Mouse (Mus musculus) embryonic facial prominence, embryonic 13.5 days (tissue): ENCODE results near the gene Gpc5. TPM values are rescaled to one million over a fixed set of nuclear protein-coding genes. Genes with fewer than 3 reads are reported as not detected.

Experiments used
- ATAC-seq: fragments of 200-750 bp; cut with Nextera tagmentation; 2 replicates; pipeline ENCODE4 v1.8.0; 2017; ENCODE audit warnings: low read depth; ENCODE audit not compliant: insufficient number of reproducible peaks, insufficient read depth, low FRiP score, low TSS enrichment
- H3K27ac ChIP-seq: fragments of 300-500 bp; sonication (generic); 2 replicates; pipeline ENCODE4 v1.5.1; 2015; ENCODE audit warnings: moderate library complexity, mild to moderate bottlenecking, inconsistent platforms
- H3K27me3 ChIP-seq: fragments of 300-500 bp; sonication (generic); 2 replicates; pipeline ENCODE4 v1.6.1; 2015; ENCODE audit warnings: mild to moderate bottlenecking, inconsistent platforms
- H3K36me3 ChIP-seq: fragments of 300-500 bp; sonication (generic); 2 replicates; pipeline ENCODE4 v1.6.1; 2015; ENCODE audit warnings: mild to moderate bottlenecking, inconsistent platforms
- H3K4me1 ChIP-seq: fragments of 300-500 bp; sonication (generic); 2 replicates; pipeline ENCODE4 v1.6.1; 2015; ENCODE audit warnings: inconsistent platforms
- H3K4me2 ChIP-seq: fragments of 300-500 bp; sonication (generic); 2 replicates; pipeline ENCODE4 v1.6.1; 2015; ENCODE audit warnings: moderate library complexity, mild to moderate bottlenecking, inconsistent platforms
- H3K4me3 ChIP-seq: fragments of 300-500 bp; sonication (generic); 2 replicates; pipeline ENCODE4 v1.5.1; 2015; ENCODE audit warnings: mild to moderate bottlenecking, inconsistent platforms
- H3K9ac ChIP-seq: fragments of 300-500 bp; sonication (generic); 2 replicates; pipeline ENCODE4 v1.6.1; 2015; ENCODE audit warnings: mild to moderate bottlenecking, inconsistent platforms
- H3K9me3 ChIP-seq: fragments of 300-500 bp; sonication (generic); 2 replicates; pipeline ENCODE4 v1.6.1; 2016; ENCODE audit warnings: inconsistent platforms
- WGBS: fragments of 180-500 bp; shearing (Covaris S2); methylation state at CpG from one replicate; pipeline ENCODE4 v1.1.7; 2015; ENCODE audit warnings: mixed read lengths; 5-methylcytosine and 5-hydroxymethylcytosine counted together
- polyA plus RNA-seq: library from polyadenylated mRNA; unstranded; fragments of >200 nt; fragmentation: Nextera tagmentation; extraction: Ambion mirVana; gene quantifications from 2 replicates; pipeline ENCODE4 v1.2.1, GENCODE M21; 2015

Gene Gpc5
- polyA plus RNA-seq, 1 experiment from 2014 or later: 1.5 TPM

DNA sequence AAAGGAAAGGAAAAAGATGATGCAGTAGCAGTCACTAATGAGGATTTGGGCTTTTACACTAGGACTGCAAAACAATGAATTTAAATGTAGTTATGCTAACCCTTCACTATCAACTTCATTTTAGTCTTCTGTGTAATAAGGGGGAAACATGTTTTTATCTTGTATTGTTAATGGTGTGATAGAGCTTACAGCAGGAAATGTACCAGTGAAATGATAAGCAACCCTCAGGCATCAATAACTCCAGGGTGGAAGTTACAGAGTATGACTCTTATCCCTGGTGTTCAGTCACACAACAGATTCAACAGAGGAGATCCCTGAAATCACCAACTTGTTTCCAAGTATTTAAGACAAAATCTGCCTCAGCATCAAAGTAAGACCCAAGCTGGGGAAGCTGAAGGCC lies 1120.0 kb downstream of the Gpc5 start:
- Histone ChIP-seq H3K4me2 (no peak overlapping the region), H3K9ac (no peak overlapping the region), H3K27me3 (no peaks in the 10 kb centered on the region), H3K36me3 (no peaks in the 10 kb centered on the region), H3K27ac (no peak overlapping the region), H3K4me1 (no peaks in the 10 kb centered on the region; the same call in 1 of the 2 replicates), H3K9me3 (no peaks in the 10 kb centered on the region), H3K4me3 (no peak overlapping the region)
- ATAC-seq: no peak

DNA sequence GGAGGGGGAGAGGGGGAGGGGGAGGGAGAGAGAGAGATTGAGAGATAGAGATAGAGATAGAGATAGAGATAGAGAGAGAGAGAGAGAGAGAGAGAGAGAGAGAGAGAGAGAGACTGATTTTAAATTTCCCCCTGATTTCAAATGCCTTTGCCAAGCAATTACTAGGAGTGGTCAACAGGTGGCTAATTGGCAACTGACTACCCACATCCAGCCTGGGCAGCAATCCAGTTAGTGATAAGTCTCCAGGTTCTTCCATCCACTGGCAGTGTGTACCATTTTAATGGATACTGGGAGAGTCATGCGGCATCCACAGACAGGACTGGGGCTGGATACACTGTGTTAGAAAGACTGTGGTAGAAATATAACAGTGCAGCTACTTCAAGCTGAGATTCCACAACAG lies 1166.1 kb downstream of the Gpc5 start:
- Histone ChIP-seq H3K27ac (no peak overlapping the region), H3K36me3 (no peaks in the 10 kb centered on the region), H3K9ac (no peak overlapping the region), H3K4me1 (no peaks in the 10 kb centered on the region), H3K9me3 (no peaks in the 10 kb centered on the region), H3K27me3 (no peaks in the 10 kb centered on the region), H3K4me3 (no peak overlapping the region), H3K4me2 (no peak overlapping the region)
- WGBS: 91% methylated on average over 1 of the region's 1 CpGs
- no peak for ATAC-seq

DNA sequence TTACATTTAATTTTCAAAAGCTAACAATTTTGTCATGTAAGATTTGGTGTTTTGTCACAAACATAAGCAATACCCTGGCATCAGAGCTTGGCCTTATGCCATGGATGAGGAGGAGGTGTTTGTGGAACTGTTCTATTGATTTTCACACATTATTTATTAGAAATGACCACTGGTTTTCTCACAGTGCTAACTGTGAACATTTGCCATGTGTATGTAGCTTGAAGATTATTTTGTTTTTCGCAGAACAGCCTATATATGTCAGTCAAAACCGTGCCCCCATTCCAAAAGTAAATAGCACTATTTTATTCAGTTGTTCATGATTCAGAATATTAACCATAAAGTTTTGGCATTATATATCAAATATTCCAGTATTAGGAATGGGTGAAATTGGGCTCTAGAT lies 1216.5 kb downstream of the Gpc5 start:
- Histone ChIP-seq H3K4me2 (no peak overlapping the region), H3K4me1 (no peaks in the 10 kb centered on the region), H3K9me3 (no peaks in the 10 kb centered on the region), H3K4me3 (no peak overlapping the region), H3K36me3 (no peaks in the 10 kb centered on the region), H3K27me3 (no peaks in the 10 kb centered on the region), H3K27ac (no peak overlapping the region), H3K9ac (no peak overlapping the region)
- 85% methylated on average over 2 of the region's 2 CpGs for WGBS
- ATAC-seq: no peak

DNA sequence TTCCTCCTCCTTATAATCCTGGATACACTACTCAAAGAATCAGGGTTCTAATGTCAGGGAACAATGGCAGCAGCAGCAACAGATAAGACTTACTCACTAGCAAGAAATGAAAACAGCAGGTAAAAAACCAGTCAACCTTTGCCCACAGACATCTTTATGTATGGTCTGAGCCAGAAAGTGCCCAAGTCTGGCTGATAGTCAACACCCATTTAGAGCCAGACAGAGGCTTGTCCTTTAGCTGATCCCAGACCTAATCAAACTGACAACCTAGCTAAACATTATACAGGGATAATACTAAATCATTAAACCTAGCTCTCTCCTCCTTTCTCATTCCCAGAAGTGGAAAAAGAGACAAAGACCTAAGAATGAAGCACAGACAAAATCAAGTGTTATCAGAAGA lies 1225.5 kb downstream of the Gpc5 start:
- Histone ChIP-seq H3K27ac (no peak overlapping the region), H3K4me1 (no peaks in the 10 kb centered on the region), H3K9ac (no peak overlapping the region), H3K4me2 (no peak overlapping the region), H3K36me3 (no peaks in the 10 kb centered on the region), H3K9me3 (no peaks in the 10 kb centered on the region), H3K4me3 (no peak overlapping the region), H3K27me3 (no peaks in the 10 kb centered on the region)
- ATAC-seq: no peak

DNA sequence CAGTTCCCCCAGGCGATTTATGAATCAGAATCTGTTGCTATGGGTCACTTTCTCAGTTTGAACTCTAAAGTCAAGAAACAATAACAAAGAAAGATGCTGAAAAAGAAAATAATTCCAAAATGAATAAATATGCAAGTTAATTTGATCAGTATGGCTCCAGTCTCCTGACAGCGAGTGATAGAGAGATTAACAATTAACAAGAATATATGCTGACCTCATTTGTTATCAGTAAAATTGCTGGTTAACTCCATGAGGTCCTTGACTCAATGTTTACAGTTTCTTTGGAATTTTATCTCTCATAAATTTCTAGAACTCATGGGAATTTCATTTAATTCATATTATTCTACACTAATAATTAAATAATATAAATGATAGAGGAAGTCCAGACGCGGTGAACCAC lies 1244.2 kb downstream of the Gpc5 start:
- Histone ChIP-seq H3K36me3 (no peaks in the 10 kb centered on the region), H3K4me1 (no peaks in the 10 kb centered on the region), H3K4me2 (no peak overlapping the region), H3K4me3 (no peak overlapping the region), H3K9ac (no peak overlapping the region), H3K9me3 (no peaks in the 10 kb centered on the region), H3K27me3 (no peaks in the 10 kb centered on the region), H3K27ac (no peak overlapping the region)
- WGBS: 79% methylated on average over 4 of the region's 4 CpGs
- no peak for ATAC-seq

DNA sequence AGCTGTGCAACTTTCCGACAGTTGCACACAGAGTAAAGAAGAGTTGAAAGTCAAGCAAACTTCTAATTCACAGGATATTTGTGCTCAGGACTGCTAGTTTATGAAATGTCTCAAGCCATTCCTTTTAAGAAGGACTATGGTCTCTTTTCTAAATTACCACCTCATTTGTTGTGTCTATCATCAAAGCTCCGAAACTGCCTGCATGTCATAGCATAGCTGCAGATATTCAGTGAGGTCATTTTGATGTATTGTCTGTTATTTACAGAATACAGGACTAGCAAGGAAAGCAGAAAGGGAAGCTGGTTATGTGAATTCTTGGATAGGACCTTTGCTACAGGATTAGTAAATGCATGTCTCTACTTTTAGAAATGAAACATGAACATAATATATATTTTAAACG lies 1246.4 kb downstream of the Gpc5 start:
- Histone ChIP-seq H3K4me2 (no peak overlapping the region), H3K27ac (no peak overlapping the region), H3K9me3 (no peaks in the 10 kb centered on the region), H3K27me3 (no peaks in the 10 kb centered on the region), H3K4me3 (no peak overlapping the region), H3K36me3 (no peaks in the 10 kb centered on the region), H3K9ac (no peak overlapping the region), H3K4me1 (no peaks in the 10 kb centered on the region)
- 85% methylated on average over 3 of the region's 3 CpGs for WGBS
- ATAC-seq: no peak

DNA sequence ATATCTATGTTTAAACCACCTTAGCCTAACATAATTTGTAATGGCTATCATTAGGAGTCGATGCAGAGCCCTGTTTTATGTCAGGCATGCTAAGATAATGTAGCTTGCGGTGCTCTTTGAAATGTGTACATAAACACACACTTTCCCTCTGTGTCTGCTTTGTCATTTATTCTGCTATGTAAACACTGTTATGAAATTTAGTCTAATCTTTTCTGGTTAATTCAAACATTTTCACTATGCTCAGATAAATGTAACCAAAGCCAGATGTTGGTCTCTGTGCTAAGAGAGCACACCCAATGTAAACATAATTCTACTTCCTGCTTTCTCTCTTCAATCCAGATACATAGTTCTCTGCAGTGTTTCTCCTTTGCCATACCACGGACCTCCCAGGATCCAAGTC lies 1256.5 kb downstream of the Gpc5 start:
- Histone ChIP-seq H3K4me3 (no peak overlapping the region), H3K4me2 (no peak overlapping the region)

DNA sequence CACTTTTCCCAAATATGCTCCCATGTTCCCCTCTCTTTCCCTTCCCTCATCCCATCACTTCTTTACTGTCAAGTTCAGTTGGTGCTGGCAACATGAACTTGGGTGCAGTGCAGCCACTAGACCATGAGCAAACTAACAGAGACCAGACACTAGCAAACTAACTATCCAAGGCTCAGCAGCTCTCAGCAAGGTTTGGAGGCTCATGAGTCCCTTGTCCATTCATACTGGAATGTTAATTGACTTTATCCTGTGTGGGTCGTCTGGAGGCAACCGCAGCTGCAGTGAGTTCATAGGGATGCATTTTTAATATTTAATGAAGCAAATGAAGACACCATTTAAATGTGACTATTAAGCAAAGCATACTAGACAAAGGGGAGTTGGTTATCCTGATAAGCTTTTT lies 1292.6 kb downstream of the Gpc5 start:
- Histone ChIP-seq H3K36me3 (no peaks in the 10 kb centered on the region), H3K9ac (no peak overlapping the region), H3K4me3 (no peak overlapping the region), H3K27me3 (no peaks in the 10 kb centered on the region), H3K9me3 (no peaks in the 10 kb centered on the region), H3K27ac (no peak overlapping the region), H3K4me1 (no peaks in the 10 kb centered on the region), H3K4me2 (no peak overlapping the region)
- 50% methylated on average over 2 of the region's 2 CpGs for WGBS
- ATAC-seq: no peak

More for the DNA sequence above, 1256.5 kb downstream of the Gpc5 start:
- no peaks in the 10 kb centered on the region for H3K27me3 ChIP-seq
- H3K27ac ChIP-seq: no peak overlapping the region
- 41% methylated on average over 3 of the region's 3 CpGs for WGBS
- H3K4me1 ChIP-seq: peaks cover 8% of the 10 kb centered on the region; the same call in 1 of the 2 replicates
- no peaks in the 10 kb centered on the region for H3K9me3 ChIP-seq
- no peak for ATAC-seq
- no peaks in the 10 kb centered on the region for H3K36me3 ChIP-seq
- no peak overlapping the region for H3K9ac ChIP-seq

DNA sequence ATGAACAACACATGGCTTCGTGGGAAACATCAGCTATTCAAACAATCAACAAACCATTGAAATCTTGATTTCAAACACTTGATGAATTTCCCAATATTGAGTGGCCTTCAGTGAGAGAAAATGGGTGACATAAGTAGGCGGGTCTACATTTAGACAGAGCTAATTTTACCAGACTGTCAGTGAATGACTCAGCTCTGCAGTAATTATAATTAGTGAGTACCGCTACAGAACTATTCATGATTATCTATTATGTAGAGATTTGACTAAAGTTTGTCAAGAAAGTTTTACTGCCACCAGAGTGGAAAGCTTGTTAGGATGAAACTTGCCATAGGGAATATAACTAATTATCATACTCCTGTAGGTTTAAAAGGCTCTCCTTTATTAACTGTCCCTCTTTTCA lies 1323.5 kb downstream of the Gpc5 start:
- Histone ChIP-seq H3K27ac (no peak overlapping the region), H3K36me3 (no peaks in the 10 kb centered on the region), H3K4me3 (no peak overlapping the region), H3K9me3 (no peaks in the 10 kb centered on the region), H3K9ac (no peak overlapping the region), H3K27me3 (no peaks in the 10 kb centered on the region), H3K4me1 (no peaks in the 10 kb centered on the region), H3K4me2 (no peak overlapping the region)
- 78% methylated on average over 3 of the region's 3 CpGs for WGBS
- no peak for ATAC-seq

DNA sequence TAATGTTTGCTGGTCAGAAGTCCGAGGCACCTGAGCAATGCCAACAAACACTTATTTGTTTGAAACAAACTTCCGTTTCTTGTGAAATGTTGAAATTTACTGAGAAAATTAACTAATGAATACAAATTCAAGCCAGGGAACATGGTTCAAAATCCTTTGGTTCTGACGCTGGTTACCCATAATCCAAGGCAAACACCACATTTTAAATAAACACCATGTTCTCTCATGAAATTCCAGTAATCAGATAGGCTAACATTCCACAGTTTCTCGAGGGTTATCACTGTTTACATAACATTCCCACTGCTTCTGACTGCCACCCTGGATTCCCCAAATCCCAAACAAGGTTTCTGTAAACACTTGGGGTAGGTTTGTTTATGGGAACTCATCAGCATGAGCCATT lies 1356.2 kb downstream of the Gpc5 start:
- WGBS: 50% methylated on average over 4 of the region's 4 CpGs
- Histone ChIP-seq H3K4me2 (no peak overlapping the region), H3K36me3 (no peaks in the 10 kb centered on the region), H3K9ac (no peak overlapping the region), H3K4me3 (no peak overlapping the region), H3K4me1 (no peaks in the 10 kb centered on the region), H3K27ac (no peak overlapping the region), H3K27me3 (no peaks in the 10 kb centered on the region), H3K9me3 (no peaks in the 10 kb centered on the region)
- no peak for ATAC-seq

DNA sequence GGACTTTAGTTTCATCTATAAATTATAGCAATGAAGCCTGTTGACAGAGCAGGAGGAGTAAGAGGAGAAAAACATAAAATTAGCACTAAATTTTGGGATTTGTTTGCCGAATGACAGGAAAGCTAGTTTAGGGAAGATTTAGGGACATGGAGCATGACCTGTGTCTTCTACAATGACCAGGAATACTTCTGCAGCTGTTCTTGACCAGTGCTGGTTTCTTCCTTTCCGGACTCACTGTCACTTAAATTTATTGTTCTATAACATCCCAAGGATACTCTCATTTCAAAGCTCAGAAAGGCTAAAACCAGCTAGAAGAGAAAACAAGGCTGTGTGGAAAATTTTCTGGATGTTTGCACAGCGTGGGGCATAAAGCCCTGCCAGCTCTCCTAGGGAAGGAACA lies 1361.3 kb downstream of the Gpc5 start:
- Histone ChIP-seq H3K4me1 (no peaks in the 10 kb centered on the region), H3K27ac (no peak overlapping the region), H3K9ac (no peak overlapping the region), H3K9me3 (no peaks in the 10 kb centered on the region), H3K36me3 (no peaks in the 10 kb centered on the region), H3K4me2 (no peak overlapping the region), H3K27me3 (no peaks in the 10 kb centered on the region), H3K4me3 (no peak overlapping the region)
- 80% methylated on average over 3 of the region's 3 CpGs for WGBS
- ATAC-seq: no peak

DNA sequence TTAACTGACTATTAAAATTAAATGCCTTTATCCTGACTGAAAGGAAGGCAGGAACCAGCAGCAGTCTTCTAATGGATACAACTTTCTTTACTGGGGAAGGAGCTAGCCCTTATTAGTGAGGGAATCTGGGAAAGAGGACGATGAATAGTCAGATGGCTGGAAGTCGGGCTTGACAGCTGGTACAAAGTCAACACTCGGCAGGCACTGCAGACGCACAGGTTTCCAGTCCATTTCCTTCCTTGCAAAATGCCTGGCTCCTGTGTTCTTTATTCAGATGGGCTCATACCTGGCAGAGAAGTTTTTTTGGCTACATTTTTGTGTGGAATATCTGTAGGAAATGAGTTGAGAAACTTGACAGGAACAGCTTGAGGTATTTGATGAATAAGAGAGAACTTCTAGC lies 1364.2 kb downstream of the Gpc5 start:
- no peaks in the 10 kb centered on the region for H3K36me3 ChIP-seq
- no peak overlapping the region for H3K27ac ChIP-seq
- ATAC-seq: no peak
- H3K4me3 ChIP-seq: no peak overlapping the region
- no peak overlapping the region for H3K9ac ChIP-seq
- WGBS: 64% methylated on average over 4 of the region's 4 CpGs
- H3K9me3 ChIP-seq: no peaks in the 10 kb centered on the region
- H3K27me3 ChIP-seq: no peaks in the 10 kb centered on the region
- H3K4me1 ChIP-seq: no peaks in the 10 kb centered on the region
- no peak overlapping the region for H3K4me2 ChIP-seq
